Mouse (Mus musculus) frontal cortex, adult 2 months (tissue): ENCODE measurements around the gene Runx1. TPM values are rescaled to one million over a fixed set of nuclear protein-coding genes. Genes with fewer than 3 reads are reported as not detected.

Source experiments
- DNase-seq, 2 experiments: peaks; one replicate each; pipeline ENCODE4 v3.0.0; 2022; ENCODE audit warnings: low spot score in 1 of 2; ENCODE audit errors: extremely low spot score in 1 of 2
- polyA plus RNA-seq: library from polyadenylated mRNA; depleted of rRNA; stranded (reverse); fragments of >200 nt; gene quantifications from 2 replicates; pipeline ENCODE4 v1.2.3, GENCODE M21; 2012

Runx1 gene
- polyA plus RNA-seq, 1 experiment = 0.80 TPM

- DNase-seq = no peak
These were observed 151.0 kb downstream of the Runx1 start for GRCm38 (mm10) chr16:92674916-92675450.

- DNase-seq = no peak
These were observed 151.7 kb downstream of the Runx1 start for GRCm38 (mm10) chr16:92674121-92674816.

- DNase-seq = no peak
These were observed 157.1 kb downstream of the Runx1 start for GRCm38 (mm10) chr16:92668807-92669206.

- DNase-seq = no peak
These were observed 164.2 kb downstream of the Runx1 start for GRCm38 (mm10) chr16:92661757-92662156.

- DNase-seq = no peak
These were observed 169.2 kb downstream of the Runx1 start for GRCm38 (mm10) chr16:92656750-92657149.

GRCm38 (mm10) chr16:92654294-92654950 is 171.5 kb downstream of the Runx1 start:
- DNase-seq = peak in 1 of 2 experiments; percentile 3

- DNase-seq = no peak
These were observed 172.1 kb downstream of the Runx1 start for GRCm38 (mm10) chr16:92653816-92654215.

GRCm38 (mm10) chr16:92651256-92651655 is 174.7 kb downstream of the Runx1 start:
- no peak for DNase-seq

GRCm38 (mm10) chr16:92646153-92646552 is 179.8 kb downstream of the Runx1 start:
- no peak for DNase-seq

- no peak for DNase-seq
These were observed 180.4 kb downstream of the Runx1 start for GRCm38 (mm10) chr16:92645423-92646115.

GRCm38 (mm10) chr16:92644718-92645422 is 181.1 kb downstream of the Runx1 start:
- DNase-seq = no peak

GRCm38 (mm10) chr16:92644315-92644714 is 181.6 kb downstream of the Runx1 start:
- no peak for DNase-seq

GRCm38 (mm10) chr16:92642283-92642682 is 183.7 kb downstream of the Runx1 start:
- no peak for DNase-seq

- DNase-seq = no peak
These were observed 184.9 kb downstream of the Runx1 start for GRCm38 (mm10) chr16:92641053-92641452.

GRCm38 (mm10) chr16:92639093-92639492 is 186.9 kb downstream of the Runx1 start:
- DNase-seq = no peak

- no peak for DNase-seq
These were observed 188.9 kb downstream of the Runx1 start for GRCm38 (mm10) chr16:92637033-92637432.

- no peak for DNase-seq
These were observed 193.7 kb downstream of the Runx1 start for GRCm38 (mm10) chr16:92632115-92632763.

- no peak for DNase-seq
These were observed 194.3 kb downstream of the Runx1 start for GRCm38 (mm10) chr16:92631637-92632036.

- no peak for DNase-seq
These were observed 195.0 kb downstream of the Runx1 start for GRCm38 (mm10) chr16:92630950-92631349.

GRCm38 (mm10) chr16:92629829-92630228 is 196.1 kb downstream of the Runx1 start:
- no peak for DNase-seq
